Comparison of ENCODE assay signal across 26 mouse cellular contexts in genomic region chr3:121024810-121025209, GRCm38 (mm10).
DNase-seq lines count a peak whose midpoint lies in the region; ATAC-seq lines count a peak whose summit lies in the region.
"Had no signal": no experiment of that assay in that cellular context is flagged by ENCODE, and none has a peak within 500 bp of the region (broad histone marks: within the 10 kb centered on the region; RNA-seq: fewer than 3 reads in every experiment).

No protein-coding gene starts in this region.

- WGBS in forebrain, embryonic 12.5 days, result 38% methylated on average over 8 of the region's 8 CpGs
- WGBS in forebrain, embryonic 13.5 days, result 34% methylated on average over 8 of the region's 8 CpGs
- WGBS in limb, embryonic 11.5 days, result 43% methylated on average over 8 of the region's 8 CpGs
- whole genome bisulfite sequencing in limb, embryonic 10.5 days, result 44% methylated on average over 8 of the region's 8 CpGs
- 54% methylated on average over 8 of the region's 8 CpGs for WGBS in neural tube, embryonic 11.5 days
- 35% methylated on average over 8 of the region's 8 CpGs for WGBS in neural tube, embryonic 15.5 days
- WGBS in neural tube, embryonic 14.5 days, result 38% methylated on average over 8 of the region's 8 CpGs

- no peak overlapping the region for H3K9ac ChIP-seq in forebrain, embryonic 12.5 days
- no peak overlapping the region for H3K9ac ChIP-seq in forebrain, embryonic 13.5 days
- H3K9ac ChIP-seq in limb, embryonic 11.5 days (ENCODE audit: low read length), result no peak overlapping the region
- H3K9ac ChIP-seq in neural tube, embryonic 11.5 days (ENCODE audit: low read length), result no peak overlapping the region
- no peak overlapping the region for H3K9ac ChIP-seq in neural tube, embryonic 15.5 days (replicated peaks)
- no peak overlapping the region for H3K9ac ChIP-seq in neural tube, embryonic 14.5 days (replicated peaks; ENCODE audit: low read depth, low read length)
- H3K9ac ChIP-seq: embryonic facial prominence, embryonic 13.5 days; heart, embryonic 12.5 days; kidney, embryonic 15.5 days; liver, embryonic 12.5 days; liver, postnatal 0 days had no signal

- no peak overlapping the region for H3K4me2 ChIP-seq in forebrain, embryonic 12.5 days
- H3K4me2 ChIP-seq in forebrain, embryonic 13.5 days, result no peak overlapping the region
- H3K4me2 ChIP-seq in limb, embryonic 11.5 days (ENCODE audit: low read depth, severe bottlenecking), result no peak overlapping the region
- H3K4me2 ChIP-seq in neural tube, embryonic 11.5 days (ENCODE audit: low read depth), result no peak overlapping the region
- H3K4me2 ChIP-seq in neural tube, embryonic 15.5 days, result no peak overlapping the region
- no peak overlapping the region for H3K4me2 ChIP-seq in neural tube, embryonic 14.5 days (ENCODE audit: low read depth, low read length)
- H3K4me2 ChIP-seq: embryonic facial prominence, embryonic 13.5 days; heart, embryonic 12.5 days; kidney, embryonic 15.5 days; liver, embryonic 12.5 days had no signal

- H3K27me3 ChIP-seq in forebrain, embryonic 12.5 days, result no peaks in the 10 kb centered on the region
- no peaks in the 10 kb centered on the region for H3K27me3 ChIP-seq in forebrain, embryonic 13.5 days
- no peaks in the 10 kb centered on the region for H3K27me3 ChIP-seq in limb, embryonic 11.5 days (ENCODE audit: control insufficient read depth, insufficient read depth, low read length)
- H3K27me3 ChIP-seq in limb, embryonic 10.5 days (ENCODE audit: low read depth, poor library complexity, severe bottlenecking), result no peaks in the 10 kb centered on the region
- no peaks in the 10 kb centered on the region for H3K27me3 ChIP-seq in neural tube, embryonic 11.5 days (ENCODE audit: control insufficient read depth, insufficient read depth, low read length)
- H3K27me3 ChIP-seq in neural tube, embryonic 15.5 days (replicated peaks), result no peaks in the 10 kb centered on the region
- no peaks in the 10 kb centered on the region for H3K27me3 ChIP-seq in neural tube, embryonic 14.5 days (ENCODE audit: control insufficient read depth, insufficient read depth, low read length)
- H3K27me3 ChIP-seq: embryonic facial prominence, embryonic 13.5 days; heart, embryonic 12.5 days; kidney, embryonic 15.5 days; liver, embryonic 12.5 days; Patski had no signal

- peaks cover 14% of the 10 kb centered on the region for H3K4me1 ChIP-seq in forebrain, embryonic 12.5 days
- H3K4me1 ChIP-seq in forebrain, embryonic 13.5 days, result peaks cover 11% of the 10 kb centered on the region
- H3K4me1 ChIP-seq in limb, embryonic 11.5 days (ENCODE audit: control insufficient read depth, insufficient read depth, low read length), result peaks cover 4% of the 10 kb centered on the region; the same call in 1 of the 2 replicates
- peaks cover 14% of the 10 kb centered on the region for H3K4me1 ChIP-seq in limb, embryonic 10.5 days
- H3K4me1 ChIP-seq in neural tube, embryonic 11.5 days (ENCODE audit: control insufficient read depth, insufficient read depth, low read length), result no peaks in the 10 kb centered on the region
- H3K4me1 ChIP-seq in neural tube, embryonic 15.5 days, result no peaks in the 10 kb centered on the region
- no peaks in the 10 kb centered on the region for H3K4me1 ChIP-seq in neural tube, embryonic 14.5 days (ENCODE audit: control insufficient read depth, insufficient read depth, low read length)
- H3K4me1 ChIP-seq: embryonic facial prominence, embryonic 13.5 days; heart, embryonic 12.5 days; kidney, embryonic 15.5 days; liver, embryonic 12.5 days had no signal

- no peak overlapping the region for H3K4me3 ChIP-seq in forebrain, embryonic 12.5 days (replicated peaks)
- no peak overlapping the region for H3K4me3 ChIP-seq in forebrain, embryonic 13.5 days
- H3K4me3 ChIP-seq in limb, embryonic 11.5 days (ENCODE audit: low read depth, low read length), result no peak overlapping the region
- H3K4me3 ChIP-seq in limb, embryonic 10.5 days, result no peak overlapping the region
- no peak overlapping the region for H3K4me3 ChIP-seq in neural tube, embryonic 11.5 days (ENCODE audit: low read depth, low read length)
- H3K4me3 ChIP-seq in neural tube, embryonic 15.5 days (replicated peaks), result no peak overlapping the region
- no peak overlapping the region for H3K4me3 ChIP-seq in neural tube, embryonic 14.5 days (ENCODE audit: low read depth, low read length)
- H3K4me3 ChIP-seq: embryonic facial prominence, embryonic 13.5 days; forebrain, embryonic 10.5 days; heart, embryonic 12.5 days; kidney, embryonic 15.5 days; liver, embryonic 12.5 days had no signal

- peak; percentile 58; the same call in 1 of the 2 replicates for ATAC-seq in forebrain, embryonic 12.5 days (ENCODE audit: low FRiP score)
- no peak; the same call in 1 of the 2 replicates for ATAC-seq in forebrain, embryonic 13.5 days
- ATAC-seq in limb, embryonic 11.5 days (ENCODE audit: insufficient number of reproducible peaks, low FRiP score, low TSS enrichment, low read depth), result no peak
- peak; percentile 49; the same call in 1 of the 2 replicates for ATAC-seq in neural tube, embryonic 11.5 days (ENCODE audit: insufficient read depth, low FRiP score, low TSS enrichment)
- no peak for ATAC-seq in neural tube, embryonic 15.5 days (ENCODE audit: low FRiP score)
- ATAC-seq in neural tube, embryonic 14.5 days (ENCODE audit: low read depth), result peak; percentile 41; the same call in 1 of the 2 replicates
- ATAC-seq: inflammation-experienced regulatory T-cells, adult 6 months; liver, embryonic 12.5 days; liver, postnatal 0 days; Patski had no signal

- DNase-seq in limb, embryonic 11.5 days (ENCODE audit: low spot score), result peak; percentile 27
- DNase-seq in limb, embryonic 10.5 days (ENCODE audit: low spot score), result no peak
- DNase-seq in neural tube, embryonic 11.5 days (ENCODE audit: low spot score), result no peak
- no peak for DNase-seq in kidney, adult 11 months
- DNase-seq: adrenal gland, postnatal 10 days; cerebellum, adult 11 months; cerebellum, adult 9-11 months; gastrocnemius, postnatal 25 days; heart, adult 18-20 months; heart, postnatal 4 days; kidney, adult 18-20 months; kidney, postnatal 25 days; liver, postnatal 0 days; lung, postnatal 36 days; right cerebral cortex, postnatal 14 days had no signal

- no peaks in the 10 kb centered on the region for H3K36me3 ChIP-seq in forebrain, embryonic 12.5 days (replicated peaks)
- H3K36me3 ChIP-seq in forebrain, embryonic 13.5 days (ENCODE audit: poor library complexity, severe bottlenecking), result no peaks in the 10 kb centered on the region
- no peaks in the 10 kb centered on the region for H3K36me3 ChIP-seq in limb, embryonic 11.5 days (ENCODE audit: control insufficient read depth, insufficient read depth, low read length)
- H3K36me3 ChIP-seq in limb, embryonic 10.5 days, result no peaks in the 10 kb centered on the region
- no peaks in the 10 kb centered on the region for H3K36me3 ChIP-seq in neural tube, embryonic 11.5 days (ENCODE audit: control insufficient read depth, insufficient read depth, low read length)
- H3K36me3 ChIP-seq in neural tube, embryonic 15.5 days, result no peaks in the 10 kb centered on the region
- no peaks in the 10 kb centered on the region for H3K36me3 ChIP-seq in neural tube, embryonic 14.5 days (ENCODE audit: control insufficient read depth, insufficient read depth, low read length)
- H3K36me3 ChIP-seq: embryonic facial prominence, embryonic 13.5 days; forebrain, embryonic 10.5 days; heart, embryonic 12.5 days; kidney, embryonic 15.5 days; liver, embryonic 12.5 days had no signal

- 0 out of 2 replicates have a peak overlapping the region, but pooled peaks have one; percentile 3 for H3K27ac ChIP-seq in forebrain, embryonic 12.5 days
- no peak overlapping the region for H3K27ac ChIP-seq in forebrain, embryonic 13.5 days
- H3K27ac ChIP-seq in limb, embryonic 11.5 days (replicated peaks; ENCODE audit: low read depth, low read length), result no peak overlapping the region
- no peak overlapping the region for H3K27ac ChIP-seq in limb, embryonic 10.5 days
- H3K27ac ChIP-seq in neural tube, embryonic 11.5 days (ENCODE audit: low read depth, low read length), result no peak overlapping the region
- H3K27ac ChIP-seq in neural tube, embryonic 15.5 days (replicated peaks), result no peak overlapping the region
- no peak overlapping the region for H3K27ac ChIP-seq in neural tube, embryonic 14.5 days (ENCODE audit: low read depth, low read length)
- H3K27ac ChIP-seq: embryonic facial prominence, embryonic 13.5 days; forebrain, embryonic 10.5 days; kidney, embryonic 15.5 days; liver, embryonic 12.5 days had no signal

- H3K9me3 ChIP-seq in forebrain, embryonic 12.5 days, result no peaks in the 10 kb centered on the region
- H3K9me3 ChIP-seq in forebrain, embryonic 13.5 days (replicated peaks), result no peaks in the 10 kb centered on the region
- no peaks in the 10 kb centered on the region for H3K9me3 ChIP-seq in limb, embryonic 11.5 days (ENCODE audit: control insufficient read depth, low read length)
- H3K9me3 ChIP-seq in limb, embryonic 10.5 days (replicated peaks), result no peaks in the 10 kb centered on the region
- H3K9me3 ChIP-seq in neural tube, embryonic 11.5 days (ENCODE audit: control insufficient read depth, low read length), result no peaks in the 10 kb centered on the region
- no peaks in the 10 kb centered on the region for H3K9me3 ChIP-seq in neural tube, embryonic 15.5 days (replicated peaks)
- no peaks in the 10 kb centered on the region for H3K9me3 ChIP-seq in neural tube, embryonic 14.5 days (ENCODE audit: control insufficient read depth, low read length)
- H3K9me3 ChIP-seq: embryonic facial prominence, embryonic 13.5 days; forebrain, embryonic 10.5 days; heart, embryonic 12.5 days; kidney, embryonic 15.5 days; liver, embryonic 12.5 days had no signal

Comparison
In these comparisons a context has a peak if more than half of its experiments do, and no peak if none do; other contexts are left out.
1. ATAC-seq: peak in forebrain, embryonic 12.5 days (single experiment), neural tube, embryonic 11.5 days (single experiment) and neural tube, embryonic 14.5 days (single experiment); none in forebrain, embryonic 13.5 days (single experiment), limb, embryonic 11.5 days (single experiment) and neural tube, embryonic 15.5 days (single experiment).